Mouse (Mus musculus) cortical plate, adult 2 months (tissue): ENCODE results near the gene Efna3.

Experiments used
- CTCF ChIP-seq: fragments of 200-500 bp; IDR thresholded peaks from 2 replicates; pipeline ENCODE4 v1.5.1; 2011; ENCODE audit warnings: mild to moderate bottlenecking, control low read depth, low read length; ENCODE audit not compliant: insufficient read depth; ENCODE audit errors: extremely low read depth
- POLR2A ChIP-seq: fragments of 200-500 bp; IDR thresholded peaks from 2 replicates; pipeline ENCODE4 v1.6.1; 2011; ENCODE audit warnings: mild to moderate bottlenecking, low read length, control low read depth; ENCODE audit not compliant: insufficient read depth; ENCODE audit errors: extremely low read depth

GRCm38 (mm10) chr3:89296761-89297396 is 25.9 kb downstream of the Efna3 start:
- no peak for TF ChIP-seq POLR2A
- no peak for TF ChIP-seq CTCF
